In genomic region chr13:40917161-40918091, GRCm38 (mm10) we compare ENCODE assay signal across 8 mouse cellular contexts. TPM values are rescaled to one million over a fixed set of nuclear protein-coding genes. Genes with fewer than 3 reads are reported as not detected.
DNase-seq lines count a peak whose midpoint lies in the region; ATAC-seq and TF ChIP-seq lines count a peak whose summit lies in the region.

No protein-coding gene starts in this region.

- TF ChIP-seq POLR2A in CH12.LX (IDR thresholded peaks at IDR 0.05; ENCODE audit: low read depth, low read length), result no peak

- H3K36me3 ChIP-seq in CH12.LX (replicated peaks in 1 of 2; ENCODE audit: control insufficient read depth in 1 of 2, insufficient read depth in 1 of 2, low read length in 1 of 2), result no peaks in the 10 kb centered on the region
- no peaks in the 10 kb centered on the region for H3K36me3 ChIP-seq in forebrain, embryonic 12.5 days (replicated peaks)
- no peaks in the 10 kb centered on the region for H3K36me3 ChIP-seq in heart, embryonic 16.5 days (ENCODE audit: control insufficient read depth, insufficient read depth)
- H3K36me3 ChIP-seq in lung, embryonic 14.5 days (ENCODE audit: insufficient read depth), result no peaks in the 10 kb centered on the region
- H3K36me3 ChIP-seq in neural tube, embryonic 15.5 days, result no peaks in the 10 kb centered on the region

- H3K79me2 ChIP-seq in CH12.LX (replicated peaks; ENCODE audit: control insufficient read depth, extremely low read depth, insufficient read depth, poor library complexity, severe bottlenecking), result no peaks in the 10 kb centered on the region; the same call in 1 of the 2 replicates

- peaks cover 21% of the 10 kb centered on the region for H3K27me3 ChIP-seq in CH12.LX (replicated peaks)
- peaks cover 37% of the 10 kb centered on the region for H3K27me3 ChIP-seq in forebrain, embryonic 12.5 days
- no peaks in the 10 kb centered on the region for H3K27me3 ChIP-seq in heart, embryonic 16.5 days (ENCODE audit: control insufficient read depth, insufficient read depth, low read length)
- peaks cover 10% of the 10 kb centered on the region; the same call in 1 of the 2 replicates for H3K27me3 ChIP-seq in lung, embryonic 14.5 days (ENCODE audit: insufficient read depth, low read length)
- H3K27me3 ChIP-seq in neural tube, embryonic 15.5 days (replicated peaks), result no peaks in the 10 kb centered on the region

- TF ChIP-seq EP300 in CH12.LX (IDR thresholded peaks at IDR 0.05; ENCODE audit: low read length), result no peak

- under 1% methylated on average over 38 of the region's 38 CpGs for WGBS in forebrain, embryonic 12.5 days
- WGBS in heart, embryonic 16.5 days, result 0% methylated on average over 38 of the region's 38 CpGs
- WGBS in lung, embryonic 14.5 days, result under 1% methylated on average over 38 of the region's 38 CpGs
- under 1% methylated on average over 38 of the region's 38 CpGs for WGBS in neural tube, embryonic 15.5 days

- H3K9ac ChIP-seq in CH12.LX (ENCODE audit: insufficient read depth, low read depth), result no peak overlapping the region
- H3K9ac ChIP-seq in forebrain, embryonic 12.5 days, result peak overlapping the region; percentile 55
- H3K9ac ChIP-seq in heart, embryonic 16.5 days (ENCODE audit: low read length), result peak overlapping the region; percentile 76
- H3K9ac ChIP-seq in lung, embryonic 14.5 days, result peak overlapping the region; percentile 61
- H3K9ac ChIP-seq in neural tube, embryonic 15.5 days (replicated peaks), result peak overlapping the region; percentile 56

- no peak for TF ChIP-seq RAD21 in CH12.LX (IDR thresholded peaks at IDR 0.05; ENCODE audit: low read depth, low read length)

- peak; percentile 42 for DNase-seq in CH12.LX (ENCODE audit: extremely low read depth)
- DNase-seq in adrenal gland, adult 2 months, result peak; percentile 75
- peak; percentile 81 to 87 for DNase-seq in kidney, postnatal 25 days
- DNase-seq in lung, embryonic 14.5 days, result peak; percentile 82
- DNase-seq in urinary bladder, postnatal 36 days (ENCODE audit: low spot score in 2 of 2), result peak; percentile 30 to 63

- H3K4me3 ChIP-seq in CH12.LX (replicated peaks in 1 of 3; ENCODE audit: low read depth in 2 of 3, low read length in 2 of 3, poor library complexity in 1 of 3), result peak overlapping the region in 2 of 3 experiments; percentile 29 to 38
- peak overlapping the region; percentile 48 for H3K4me3 ChIP-seq in forebrain, embryonic 12.5 days (replicated peaks)
- H3K4me3 ChIP-seq in heart, embryonic 16.5 days (ENCODE audit: low read length), result peak overlapping the region; percentile 74
- peak overlapping the region; percentile 46 for H3K4me3 ChIP-seq in lung, embryonic 14.5 days (ENCODE audit: low read depth, low read length)
- peak overlapping the region; percentile 49 for H3K4me3 ChIP-seq in neural tube, embryonic 15.5 days (replicated peaks)

- in situ Hi-C loops in CH12.LX (cut with MboI; ENCODE audit: low pct_ligation_motif_present, low pct_unique_long_range_greater_than_20kb, low sequenced_read_pairs), result no loop called here

- H3K4me2 ChIP-seq in CH12.LX (ENCODE audit: insufficient read depth, low read depth, poor library complexity, severe bottlenecking), result peak overlapping the region; percentile 90
- peak overlapping the region; percentile 93 for H3K4me2 ChIP-seq in forebrain, embryonic 12.5 days
- peak overlapping the region; percentile 96 for H3K4me2 ChIP-seq in heart, embryonic 16.5 days (ENCODE audit: low read depth, low read length)
- peak overlapping the region; percentile 95 for H3K4me2 ChIP-seq in lung, embryonic 14.5 days
- H3K4me2 ChIP-seq in neural tube, embryonic 15.5 days, result peak overlapping the region; percentile 83

- TF ChIP-seq CTCF in CH12.LX (conservative IDR thresholded peaks at IDR 0.05 in 1 of 2, IDR thresholded peaks at IDR 0.05 in 1 of 2; ENCODE audit: low read depth in 2 of 2, low read length in 2 of 2), result no peak
- TF ChIP-seq CTCF in lung, embryonic 14.5 days (IDR thresholded peaks at IDR 0.05; ENCODE audit: low read depth), result no peak

- H3K9me3 ChIP-seq in CH12.LX (replicated peaks; ENCODE audit: low read length), result no peaks in the 10 kb centered on the region
- H3K9me3 ChIP-seq in forebrain, embryonic 12.5 days, result no peaks in the 10 kb centered on the region
- H3K9me3 ChIP-seq in heart, embryonic 16.5 days (replicated peaks; ENCODE audit: control insufficient read depth, low read length), result no peaks in the 10 kb centered on the region
- H3K9me3 ChIP-seq in lung, embryonic 14.5 days (ENCODE audit: low read depth, low read length), result no peaks in the 10 kb centered on the region
- H3K9me3 ChIP-seq in neural tube, embryonic 15.5 days (replicated peaks), result no peaks in the 10 kb centered on the region

- peak; percentile 89 for ATAC-seq in forebrain, embryonic 12.5 days (ENCODE audit: low FRiP score)
- ATAC-seq in heart, embryonic 16.5 days (replicated peaks; ENCODE audit: extremely low read depth, insufficient read depth, low FRiP score), result peak; percentile 62
- peak; percentile 41 for ATAC-seq in lung, embryonic 14.5 days (ENCODE audit: insufficient read depth)
- ATAC-seq in neural tube, embryonic 15.5 days (ENCODE audit: low FRiP score), result peak; percentile 75

- dilution Hi-C loops in CH12.LX (cut with MboI; ENCODE audit: extremely low pct_ligation_motif_present, extremely low pct_unique_long_range_greater_than_20kb, low sequenced_read_pairs), result no loop called here

- peaks cover 0 to 16% of the 10 kb centered on the region in 2 experiments; a peak in 2 of 4 replicates for H3K4me1 ChIP-seq in CH12.LX (ENCODE audit: control insufficient read depth in 1 of 2, insufficient read depth in 2 of 2)
- H3K4me1 ChIP-seq in forebrain, embryonic 12.5 days, result peaks cover 24% of the 10 kb centered on the region
- peaks cover 20% of the 10 kb centered on the region for H3K4me1 ChIP-seq in heart, embryonic 16.5 days (ENCODE audit: control insufficient read depth, insufficient read depth, low read length)
- no peaks in the 10 kb centered on the region; the same call in none of the 2 replicates for H3K4me1 ChIP-seq in lung, embryonic 14.5 days (ENCODE audit: insufficient read depth)
- peaks cover 24% of the 10 kb centered on the region for H3K4me1 ChIP-seq in neural tube, embryonic 15.5 days

- no peak overlapping the region for H3K27ac ChIP-seq in CH12.LX (ENCODE audit: insufficient read depth, low read depth)
- no peak overlapping the region for H3K27ac ChIP-seq in forebrain, embryonic 12.5 days
- no peak overlapping the region for H3K27ac ChIP-seq in heart, embryonic 16.5 days (ENCODE audit: low read length)
- H3K27ac ChIP-seq in lung, embryonic 14.5 days (ENCODE audit: low read depth), result no peak overlapping the region
- H3K27ac ChIP-seq in neural tube, embryonic 15.5 days (replicated peaks), result 0 out of 2 replicates have a peak overlapping the region, but pooled peaks have one; percentile 15

TF ChIP-seq in CH12.LX, 34 proteins besides CTCF, POLR2A, EP300 and RAD21:
- TF ChIP-seq MXI1 (IDR thresholded peaks at IDR 0.05; ENCODE audit: low read depth, low read length), result 0 out of 2 replicates have a peak, but pooled peaks have one; percentile 14
- no peak for TF ChIP-seq MAFK (IDR thresholded peaks at IDR 0.05; ENCODE audit: insufficient replicate concordance, low read length)
- TF ChIP-seq ZKSCAN1 (IDR thresholded peaks at IDR 0.05; ENCODE audit: borderline replicate concordance, low read depth, low read length), result no peak
- TF ChIP-seq E2F4 (IDR thresholded peaks at IDR 0.05; ENCODE audit: insufficient replicate concordance, low read depth, low read length), result no peak
- no peak for TF ChIP-seq IRF4 (IDR thresholded peaks at IDR 0.05; ENCODE audit: low read depth, low read length)
- TF ChIP-seq PAX5 (IDR thresholded peaks at IDR 0.05; ENCODE audit: low read length), result no peak
- TF ChIP-seq SIN3A (IDR thresholded peaks at IDR 0.05; ENCODE audit: low read length), result 0 out of 2 replicates have a peak, but pooled peaks have one; percentile 20

RNA-seq across cellular contexts. Expression of gene Gcnt2, which starts 57.9 kb away (rescaled TPM):
- total RNA-seq in CH12.LX (2012; rRNA removed), result 0.04 TPM in 1 of 2 replicates, not detected in the other
- not detected in 2 replicates for total RNA-seq in CH12.LX (2014; rRNA removed)
- polyA plus RNA-seq in CH12.LX (2012; ENCODE audit: insufficient read length, low read depth), result not detected in 2 replicates
- total RNA-seq in adrenal gland, adult 2 months (2021), result 1 to 10 TPM; 6.7 to 8.5 TPM
- 0.66 and 0.97 TPM in 2 replicates for polyA plus RNA-seq in adrenal gland, adult 2 months (2012; rRNA removed)
- 3.6 and 4.4 TPM in 2 replicates for polyA plus RNA-seq in forebrain, embryonic 12.5 days (2016; fragmentation: Nextera tagmentation; extraction: Ambion mirVana)
- polyA plus RNA-seq in heart, embryonic 16.5 days (2015; fragmentation: Nextera tagmentation; extraction: Ambion mirVana), result 4.2 and 5.0 TPM in 2 replicates
- 2.5 and 3.2 TPM in 2 replicates for polyA plus RNA-seq in lung, embryonic 14.5 days (2014; fragmentation: Nextera tagmentation; extraction: Ambion mirVana)
- 5.6 and 6.2 TPM in 2 replicates for polyA plus RNA-seq in neural tube, embryonic 15.5 days (2015; fragmentation: Nextera tagmentation; extraction: Ambion mirVana)
